Mouse (Mus musculus): Measurements from ENCODE around the gene Psmb2.

- TF ChIP-seq CTCF (IDR thresholded peaks at IDR 0.05; ENCODE audit: borderline replicate concordance, insufficient read depth, low read depth, low read length) (no peak), POLR2A (IDR thresholded peaks at IDR 0.05; ENCODE audit: borderline replicate concordance, insufficient read depth, low read length) (no peak)
Observed at GRCm38 (mm10) chr4:126641901-126642300, 35.5 kb upstream of the Psmb2 start.

Measured in cerebellum, adult 2 months (tissue).